In genomic region chr4:115058317-115058761, GRCm38 (mm10) we compare ENCODE assay signal across 9 mouse cellular contexts. TPM values are rescaled to one million over a fixed set of nuclear protein-coding genes. Genes with fewer than 3 reads are reported as not detected.
A peak's percentile ranks its signal among the peaks of the same experiment; 100 is the strongest.
DNase-seq lines count a peak whose midpoint lies in the region; ATAC-seq and TF ChIP-seq lines count a peak whose summit lies in the region.
"Had no signal": no experiment of that assay in that cellular context is flagged by ENCODE, and none has a peak within 500 bp of the region (broad histone marks: within the 10 kb centered on the region; RNA-seq: fewer than 3 reads in every experiment).

No protein-coding gene starts in this region.

- H3K4me1 ChIP-seq in heart, embryonic 13.5 days = peaks cover 28% of the 10 kb centered on the region
- peaks cover 13% of the 10 kb centered on the region for H3K4me1 ChIP-seq in midbrain, embryonic 11.5 days (ENCODE audit: control insufficient read depth, insufficient read depth, low read length)

- TF ChIP-seq CTCF in layer of hippocampus, adult 2 months (conservative IDR thresholded peaks at IDR 0.05) = no peak

- no peak for ATAC-seq in heart, embryonic 13.5 days (ENCODE audit: extremely low read depth, insufficient number of reproducible peaks, low FRiP score, low TSS enrichment)
- ATAC-seq in midbrain, embryonic 11.5 days (ENCODE audit: low FRiP score) = no peak
- no peak for ATAC-seq in granulocyte monocyte progenitor cell, adult 5-6 weeks (replicated peaks; ENCODE audit: poor library complexity, severe bottlenecking)
- ATAC-seq: Patski had no signal

- no peaks in the 10 kb centered on the region for H3K9me3 ChIP-seq in heart, embryonic 13.5 days
- H3K9me3 ChIP-seq in midbrain, embryonic 11.5 days (ENCODE audit: control insufficient read depth, low read length) = no peaks in the 10 kb centered on the region

- peak overlapping the region; percentile 81; the same call in 1 of the 2 replicates for H3K27ac ChIP-seq in layer of hippocampus, adult 2 months
- H3K27ac ChIP-seq in heart, embryonic 13.5 days (replicated peaks) = peak overlapping the region; percentile 84
- H3K27ac ChIP-seq in midbrain, embryonic 11.5 days (ENCODE audit: low read depth, low read length) = peak overlapping the region; percentile 71

- no peak for DNase-seq in layer of hippocampus, adult 2 months (ENCODE audit: low spot score in 2 of 2)
- no peak for DNase-seq in layer of hippocampus, postnatal 25 days (ENCODE audit: extremely low spot score in 1 of 2, low spot score in 1 of 2)
- DNase-seq in kidney, postnatal 4 days = peak; percentile 35 to 61
- DNase-seq in midbrain, embryonic 11.5 days (ENCODE audit: low spot score, missing footprints) = peak; percentile 95
- no peak for DNase-seq in testis, postnatal 10 days (ENCODE audit: low spot score)
- DNase-seq in ovary, adult 18-20 months (ENCODE audit: low spot score) = no peak

- peak overlapping the region; percentile 96 for H3K4me2 ChIP-seq in heart, embryonic 13.5 days
- H3K4me2 ChIP-seq in midbrain, embryonic 11.5 days = no peak overlapping the region

- H3K4me3 ChIP-seq in layer of hippocampus, adult 2 months = peak overlapping the region; percentile 46; the same call in 1 of the 2 replicates
- H3K4me3 ChIP-seq in heart, embryonic 13.5 days = peak overlapping the region; percentile 66
- H3K4me3 ChIP-seq in midbrain, embryonic 11.5 days (ENCODE audit: low read depth, low read length) = peak overlapping the region; percentile 29

- H3K9ac ChIP-seq in heart, embryonic 13.5 days = peak overlapping the region; percentile 83
- peak overlapping the region; percentile 63 for H3K9ac ChIP-seq in midbrain, embryonic 11.5 days (ENCODE audit: low read length)

- H3K27me3 ChIP-seq in heart, embryonic 13.5 days (replicated peaks) = peaks cover 94% of the 10 kb centered on the region
- H3K27me3 ChIP-seq in midbrain, embryonic 11.5 days (ENCODE audit: control insufficient read depth, insufficient read depth, low read length) = peaks cover 98% of the 10 kb centered on the region
- H3K27me3 ChIP-seq: Patski had no signal

- no peaks in the 10 kb centered on the region for H3K36me3 ChIP-seq in heart, embryonic 13.5 days
- no peaks in the 10 kb centered on the region for H3K36me3 ChIP-seq in midbrain, embryonic 11.5 days (ENCODE audit: control insufficient read depth, insufficient read depth, low read length)

- WGBS in heart, embryonic 13.5 days = under 1% methylated on average over 20 of the region's 20 CpGs
- whole genome bisulfite sequencing in midbrain, embryonic 11.5 days = under 1% methylated on average over 20 of the region's 20 CpGs

RNA-seq across cellular contexts. Expression of gene Tal1, which starts 2.1 kb away (rescaled TPM):
- total RNA-seq in layer of hippocampus, adult 2 months (2021) = 1 to 10 TPM in 1 of 2 experiments, under 1 TPM in 1; 0.86 to 1.0 TPM
- total RNA-seq in layer of hippocampus, postnatal 25 days (2021) = 1 to 10 TPM; 1.1 to 1.5 TPM
- polyA plus RNA-seq in heart, embryonic 13.5 days (2015; fragmentation: Nextera tagmentation; extraction: Ambion mirVana) = 5.4 and 8.4 TPM in 2 replicates
- 18.4 and 19.8 TPM in 2 replicates for polyA plus RNA-seq in midbrain, embryonic 11.5 days (2014; fragmentation: Nextera tagmentation; extraction: Ambion mirVana)
- 12.1 and 14.4 TPM in 2 replicates for total RNA-seq in granulocyte monocyte progenitor cell, adult 5-6 weeks (2014; fragmentation: Nextera tagmentation)
- 5.8 and 9.5 TPM in 2 replicates for total RNA-seq in granulocyte monocyte progenitor cell, adult 5-6 weeks (2017)

RNA-seq across cellular contexts. Expression of gene Pdzk1ip1, which starts 30.2 kb away (rescaled TPM):
- under 1 TPM in 1 of 2 experiments, not detected in 1; 0.96 TPM for total RNA-seq in layer of hippocampus, adult 2 months (2021)
- total RNA-seq in layer of hippocampus, postnatal 25 days (2021) = under 1 TPM in 1 of 2 experiments, not detected in 1; 0.71 TPM
- 23.4 and 42.7 TPM in 2 replicates for polyA plus RNA-seq in heart, embryonic 13.5 days (2015; fragmentation: Nextera tagmentation; extraction: Ambion mirVana)
- 14.6 and 16.6 TPM in 2 replicates for polyA plus RNA-seq in midbrain, embryonic 11.5 days (2014; fragmentation: Nextera tagmentation; extraction: Ambion mirVana)
- total RNA-seq in granulocyte monocyte progenitor cell, adult 5-6 weeks (2014; fragmentation: Nextera tagmentation) = 0.92 TPM in 1 of 2 replicates, not detected in the other
- total RNA-seq in granulocyte monocyte progenitor cell, adult 5-6 weeks (2017) = 3.8 TPM in 1 of 2 replicates, not detected in the other

RNA-seq across cellular contexts. Expression of gene Stil, which starts 58.4 kb away (rescaled TPM):
- total RNA-seq in layer of hippocampus, adult 2 months (2021) = under 1 TPM; 0.27 to 0.69 TPM
- total RNA-seq in layer of hippocampus, postnatal 25 days (2021) = under 1 TPM; 0.23 to 0.32 TPM
- 7.8 and 8.7 TPM in 2 replicates for polyA plus RNA-seq in heart, embryonic 13.5 days (2015; fragmentation: Nextera tagmentation; extraction: Ambion mirVana)
- polyA plus RNA-seq in midbrain, embryonic 11.5 days (2014; fragmentation: Nextera tagmentation; extraction: Ambion mirVana) = 19.7 and 24.8 TPM in 2 replicates
- total RNA-seq in granulocyte monocyte progenitor cell, adult 5-6 weeks (2014; fragmentation: Nextera tagmentation) = 20.3 and 20.4 TPM in 2 replicates
- total RNA-seq in granulocyte monocyte progenitor cell, adult 5-6 weeks (2017) = 18.4 and 21.7 TPM in 2 replicates

Comparison
In these comparisons a context has a peak if more than half of its experiments do, and no peak if none do; other contexts are left out.
1. DNase-seq: peak in kidney, postnatal 4 days (2 of 2) and midbrain, embryonic 11.5 days (single experiment); none in layer of hippocampus, adult 2 months (0 of 2), layer of hippocampus, postnatal 25 days (0 of 2), testis, postnatal 10 days (single experiment) and ovary, adult 18-20 months (single experiment).
2. RNA of gene Stil, which starts 58.4 kb away (total RNA-seq): 18.4 to 21.7 TPM in granulocyte monocyte progenitor cell, adult 5-6 weeks; 0.27 to 0.69 TPM in layer of hippocampus, adult 2 months and 0.23 to 0.32 TPM in layer of hippocampus, postnatal 25 days; every median in the first group is over 10 times any median in the second.
3. Peak in every context shown above with its lines, with median percentiles within 50 percentile points of each other: H3K27ac ChIP-seq and H3K4me3 ChIP-seq.